Mouse (Mus musculus): ENCODE measurements around the gene Pdlim4.
"Not testable (repeated sequence)": the region's sequence is repeated elsewhere in the genome, so short reads cannot be mapped to it uniquely, and the experiment has no call there.

Gene Pdlim4

DNA sequence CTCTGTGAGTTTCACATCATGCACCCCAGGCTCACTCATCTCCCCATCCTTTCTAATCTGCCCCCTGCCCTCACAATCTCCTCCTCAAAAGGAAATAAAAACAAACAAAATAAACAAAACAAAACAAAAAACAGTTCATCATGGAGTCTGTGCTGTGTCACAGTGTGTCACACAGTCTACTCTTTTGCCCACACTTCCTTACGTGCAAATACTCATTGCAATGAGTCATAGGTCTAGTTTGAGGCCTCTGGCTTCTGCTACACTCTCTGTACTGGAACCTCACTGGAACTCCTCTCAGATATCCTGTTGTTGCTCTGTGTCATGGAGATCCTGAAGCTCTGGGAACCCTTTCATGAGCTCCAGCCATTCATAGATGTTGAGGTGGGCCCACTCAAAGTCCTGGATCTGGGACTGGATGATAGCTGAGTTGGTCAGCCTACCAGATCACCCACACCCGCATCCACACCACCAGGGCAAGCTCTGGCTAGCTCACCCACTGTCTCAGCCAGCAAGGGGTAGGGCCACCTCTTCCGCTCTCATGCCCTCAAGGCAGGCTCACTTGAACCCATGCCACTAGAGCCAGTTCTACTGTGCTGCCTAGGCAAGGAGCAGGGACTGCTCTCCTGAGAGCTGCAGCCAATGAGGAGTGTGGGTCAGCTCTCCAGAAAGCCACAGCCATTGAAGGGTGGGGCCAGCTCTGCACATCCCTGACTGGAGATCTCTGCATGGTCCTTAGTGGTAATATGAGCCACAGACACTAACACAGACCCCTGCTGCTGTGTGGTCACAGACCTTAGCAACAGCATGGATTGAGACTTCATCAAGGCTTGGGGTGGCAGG lies 49.7 kb downstream of the Pdlim4 start:
- DNase-seq (ENCODE audit: extremely low read depth, low read depth): no peak

DNA sequence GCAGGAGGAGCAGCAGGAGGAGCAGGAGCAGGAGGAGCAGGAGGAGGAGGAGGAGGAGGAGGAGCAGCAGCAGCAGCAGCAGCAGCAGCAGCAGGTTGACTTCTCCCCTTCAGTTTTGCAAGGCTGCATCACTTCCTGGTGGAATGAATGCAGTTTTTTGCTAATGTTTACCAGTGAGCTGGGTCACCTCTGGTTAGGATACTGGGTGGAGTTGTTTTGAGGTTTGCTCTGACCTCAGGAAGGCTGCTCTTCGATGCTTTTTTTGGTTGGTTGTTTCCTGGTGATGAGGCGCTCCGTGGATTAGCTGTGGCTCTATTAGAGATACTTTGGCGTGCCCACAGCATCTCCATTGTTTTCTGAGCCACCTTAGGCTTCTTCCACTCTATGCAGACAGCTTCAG lies 51.2 kb downstream of the Pdlim4 start:
- DNase-seq (ENCODE audit: extremely low read depth, low read depth): no peak

DNA sequence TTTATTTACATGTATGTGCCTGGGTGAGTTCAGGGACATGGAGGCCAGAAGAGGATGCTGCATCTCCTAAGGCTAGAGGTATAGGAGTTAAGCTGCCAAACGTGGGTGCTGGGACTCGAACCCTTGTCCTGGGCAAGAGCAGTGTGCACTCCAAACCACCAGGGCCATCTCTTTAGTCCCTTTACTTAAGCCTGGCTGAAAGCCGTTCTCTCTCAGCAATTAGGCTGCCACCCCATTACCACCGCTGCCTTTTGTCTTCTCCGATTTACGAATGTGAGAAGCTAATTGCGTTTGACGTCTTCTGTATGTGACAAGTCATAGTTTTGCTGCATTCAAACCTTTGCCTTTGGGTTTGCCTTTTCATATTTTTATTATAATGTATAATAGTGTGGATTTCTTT lies 52.8 kb downstream of the Pdlim4 start:
- DNase-seq (ENCODE audit: extremely low read depth, low read depth): no peak

GRCm38 (mm10) chr11:54012961-54013360 lies 55.9 kb downstream of the Pdlim4 start:
- DNase-seq (ENCODE audit: extremely low read depth, low read depth): no peak

DNA sequence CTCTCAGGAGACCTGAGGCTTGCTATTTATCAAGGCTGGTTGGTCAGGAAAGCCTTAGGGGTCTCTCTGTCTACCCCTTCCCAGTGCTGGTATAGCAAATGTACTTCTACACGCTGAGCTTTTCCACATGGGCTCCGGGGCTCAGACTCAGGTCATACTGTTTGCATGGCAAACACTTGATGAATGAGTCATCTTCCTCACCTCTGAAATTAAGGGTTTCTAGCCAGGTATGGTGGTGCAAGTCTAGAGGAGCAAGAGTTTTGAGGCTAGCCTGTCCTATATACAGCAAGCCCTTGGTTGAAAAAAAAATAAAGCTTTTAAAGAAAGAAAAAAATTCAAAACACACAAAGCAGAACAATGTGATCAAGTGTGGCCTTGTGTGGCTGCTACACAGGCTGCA lies 57.6 kb downstream of the Pdlim4 start:
- no peak for DNase-seq (ENCODE audit: extremely low read depth, low read depth)

- no peak for DNase-seq (ENCODE audit: extremely low read depth, low read depth)
Measured at GRCm38 (mm10) chr11:54008416-54008920, 60.3 kb downstream of the Pdlim4 start.

- no peak for DNase-seq (ENCODE audit: extremely low read depth, low read depth)
Measured at GRCm38 (mm10) chr11:54007717-54008116, 61.1 kb downstream of the Pdlim4 start.

DNA sequence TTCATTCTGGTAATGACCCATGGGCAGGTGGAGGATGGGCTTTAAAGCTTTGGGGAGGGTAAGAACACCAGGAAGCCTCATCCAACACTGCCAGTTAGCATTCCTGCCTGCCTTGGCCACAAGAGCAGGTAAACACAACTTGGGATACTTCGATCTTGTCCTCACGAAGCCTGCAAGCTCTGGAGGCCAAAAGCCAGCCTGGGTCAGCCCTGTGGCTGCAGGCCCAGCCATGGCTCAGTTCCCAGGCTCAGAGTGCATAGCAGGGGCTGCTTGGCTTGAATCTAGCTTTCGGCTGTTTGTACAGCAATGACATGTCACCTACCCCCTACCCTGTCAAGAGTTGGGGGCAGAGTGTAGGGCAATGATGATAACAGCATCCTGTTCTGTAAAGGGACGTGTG lies 61.9 kb downstream of the Pdlim4 start:
- DNase-seq (ENCODE audit: extremely low read depth, low read depth): no peak

- not testable (repeated sequence) for DNase-seq (ENCODE audit: extremely low read depth, low read depth)
Measured at GRCm38 (mm10) chr11:54006362-54006761, 62.5 kb downstream of the Pdlim4 start.
